Mouse (Mus musculus) granulocyte monocyte progenitor cell, adult 5-6 weeks (primary cell): ENCODE measurements around the gene Lrrc42. TPM values are rescaled to one million over a fixed set of nuclear protein-coding genes. Genes with fewer than 3 reads are reported as not detected.
A peak's percentile ranks its signal among the peaks of the same experiment; 100 is the strongest.

Experiments
- ATAC-seq: replicated peaks from 2 replicates; pipeline ENCODE4 v1.8.0; 2016; ENCODE audit warnings: mild to moderate bottlenecking, moderate TSS enrichment, inconsistent platforms; ENCODE audit not compliant: poor library complexity, severe bottlenecking
- total RNA-seq, 2 experiments: library from RNA; stranded (forward) in 1 of 2; stranded (reverse) in 1 of 2; fragments of 200-712, 200-1000 nt in 1 of 2; fragments of >200 nt in 1 of 2; fragmentation: Nextera tagmentation in 1 of 2; gene quantifications; 2 replicates each; pipeline ENCODE4 v1.2.3; 2014 to 2017

Lrrc42 gene
- total RNA-seq, 2 experiments from 2014 or later: 4.7 to 20.4 TPM

- no peak for ATAC-seq
These were observed 2.8 kb downstream of the Lrrc42 start for GRCm38 (mm10) chr4:107250494-107250893.

- no peak for ATAC-seq
These were observed 3.9 kb downstream of the Lrrc42 start for GRCm38 (mm10) chr4:107249471-107249870.

- ATAC-seq: no peak
These were observed 5.3 kb downstream of the Lrrc42 start for GRCm38 (mm10) chr4:107248061-107248460.

GRCm38 (mm10) chr4:107247110-107247509 is 6.2 kb downstream of the Lrrc42 start:
- no peak; the same call in 1 of the 2 replicates for ATAC-seq

- ATAC-seq: no peak
These were observed 7.3 kb downstream of the Lrrc42 start for GRCm38 (mm10) chr4:107246040-107246439.

GRCm38 (mm10) chr4:107245368-107245767 is 8.0 kb downstream of the Lrrc42 start:
- ATAC-seq: no peak

GRCm38 (mm10) chr4:107243365-107244333 is 9.7 kb downstream of the Lrrc42 start:
- no peak for ATAC-seq

- ATAC-seq: no peak
These were observed 13.1 kb downstream of the Lrrc42 start for GRCm38 (mm10) chr4:107240196-107240595.

- no peak for ATAC-seq
These were observed 15.1 kb downstream of the Lrrc42 start for GRCm38 (mm10) chr4:107238253-107238652.

- no peak for ATAC-seq
These were observed 21.1 kb downstream of the Lrrc42 start for GRCm38 (mm10) chr4:107232219-107232618.

GRCm38 (mm10) chr4:107226313-107226712 is 27.0 kb downstream of the Lrrc42 start:
- 0 out of 2 replicates have a peak, but pooled peaks have one; percentile 33 for ATAC-seq

GRCm38 (mm10) chr4:107223225-107224204 is 29.8 kb downstream of the Lrrc42 start:
- ATAC-seq: no peak

- ATAC-seq: no peak
These were observed 31.8 kb downstream of the Lrrc42 start for GRCm38 (mm10) chr4:107221524-107221923.

GRCm38 (mm10) chr4:107217574-107217973 is 35.8 kb downstream of the Lrrc42 start:
- ATAC-seq: no peak

GRCm38 (mm10) chr4:107213279-107214011 is 39.9 kb downstream of the Lrrc42 start:
- ATAC-seq: peak; percentile 71

GRCm38 (mm10) chr4:107211936-107212335 is 41.4 kb downstream of the Lrrc42 start:
- ATAC-seq: no peak

- ATAC-seq: no peak
These were observed 41.9 kb downstream of the Lrrc42 start for GRCm38 (mm10) chr4:107211465-107211864.

GRCm38 (mm10) chr4:107210483-107211097 is 42.7 kb downstream of the Lrrc42 start:
- ATAC-seq: peak; percentile 42; the same call in 1 of the 2 replicates

- no peak for ATAC-seq
These were observed 44.5 kb downstream of the Lrrc42 start, which contains the start of gene Ldlrad1 for GRCm38 (mm10) chr4:107208880-107209279. Gene Ldlrad1, plus strand, starts transcription at chr4:107209180.
